Mouse (Mus musculus) retina, adult 2 months (tissue): ENCODE results near the gene Ldb2.

Source experiments
- DNase-seq: peaks from one replicate; pipeline ENCODE4 v3.0.0-alpha.2; 2012; ENCODE audit warnings: low read depth, low spot score

Ldb2 gene

GRCm38 (mm10) chr5:44799053-44799860 lies at the start of gene Ldb2:
Ldb2 (minus strand) TSS chr5:44799680.
- peak; percentile 23 for DNase-seq

GRCm38 (mm10) chr5:44831287-44831686 lies 31.8 kb upstream of the Ldb2 start:
- no peak for DNase-seq

- no peak for DNase-seq
These were observed 16.0 kb upstream of the Ldb2 start for GRCm38 (mm10) chr5:44815506-44815905.

GRCm38 (mm10) chr5:44805960-44806359 lies 6.5 kb upstream of the Ldb2 start:
- no peak for DNase-seq

- no peak for DNase-seq
These were observed 1.6 kb upstream of the Ldb2 start for GRCm38 (mm10) chr5:44801100-44801499.

GRCm38 (mm10) chr5:44799861-44800260 lies 381 bp upstream of the Ldb2 start:
- DNase-seq = no peak

DNA sequence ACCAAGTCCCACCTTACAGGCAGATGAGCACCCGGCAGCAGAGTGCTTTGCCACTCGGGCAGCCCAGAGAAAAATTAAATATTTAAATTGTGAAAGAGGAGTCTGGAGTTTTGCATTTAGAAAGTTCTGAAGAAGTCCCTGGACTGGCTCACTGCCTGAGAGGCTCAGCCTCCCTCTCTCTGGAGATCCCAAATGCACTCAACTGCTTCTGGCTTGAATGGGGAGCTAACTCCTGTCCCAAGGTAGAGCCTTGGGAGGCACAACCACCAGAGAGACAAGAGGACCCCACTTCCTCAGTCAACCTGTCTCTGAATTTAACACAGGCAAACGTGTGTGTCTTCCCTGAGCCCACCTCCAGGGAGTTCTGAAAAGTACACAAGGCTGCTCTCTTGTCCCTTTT lies 987 bp downstream of the Ldb2 start:
- no peak for DNase-seq

DNA sequence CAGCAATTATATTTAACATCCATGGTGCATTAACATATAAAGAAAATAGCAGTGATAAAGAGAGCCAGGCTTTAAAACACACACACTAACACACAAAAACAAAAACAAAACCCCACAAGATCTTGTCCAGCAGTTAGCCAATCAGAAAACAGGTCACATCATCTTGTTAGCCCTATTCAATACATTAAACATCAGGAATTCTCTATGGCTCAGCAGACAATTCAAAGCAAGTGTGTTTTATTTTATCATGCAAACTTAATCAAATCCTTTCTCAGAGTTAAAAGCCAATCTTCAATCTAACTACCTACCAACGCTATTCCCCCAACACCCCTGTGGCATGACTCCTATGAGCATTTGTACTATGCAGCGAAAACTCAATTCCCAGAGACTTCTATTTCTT lies 1.4 kb downstream of the Ldb2 start:
- no peak for DNase-seq

DNA sequence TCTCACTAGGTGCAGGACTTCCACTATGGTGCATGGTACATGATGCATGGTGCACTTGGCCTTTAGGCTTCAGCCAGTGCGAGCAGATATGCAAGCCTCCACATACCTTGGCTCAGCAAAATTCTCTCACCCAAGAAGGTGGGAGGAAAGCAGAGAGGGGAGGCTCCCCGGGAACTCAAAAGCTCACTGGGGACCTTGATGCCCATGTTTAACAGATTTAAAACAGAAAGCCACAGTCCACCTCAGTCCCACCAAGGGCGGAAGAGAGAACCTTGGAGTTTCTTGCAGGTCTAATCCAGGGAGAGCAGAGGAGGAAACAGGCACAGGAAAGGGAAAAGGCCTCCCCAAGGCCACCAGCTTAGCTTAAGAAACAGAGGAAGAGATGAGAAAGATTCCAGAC lies 14.9 kb downstream of the Ldb2 start:
- no peak for DNase-seq

- DNase-seq = no peak
These were observed 20.1 kb downstream of the Ldb2 start for GRCm38 (mm10) chr5:44779340-44779739.

GRCm38 (mm10) chr5:44768472-44768871 lies 31.0 kb downstream of the Ldb2 start:
- DNase-seq = no peak

DNA sequence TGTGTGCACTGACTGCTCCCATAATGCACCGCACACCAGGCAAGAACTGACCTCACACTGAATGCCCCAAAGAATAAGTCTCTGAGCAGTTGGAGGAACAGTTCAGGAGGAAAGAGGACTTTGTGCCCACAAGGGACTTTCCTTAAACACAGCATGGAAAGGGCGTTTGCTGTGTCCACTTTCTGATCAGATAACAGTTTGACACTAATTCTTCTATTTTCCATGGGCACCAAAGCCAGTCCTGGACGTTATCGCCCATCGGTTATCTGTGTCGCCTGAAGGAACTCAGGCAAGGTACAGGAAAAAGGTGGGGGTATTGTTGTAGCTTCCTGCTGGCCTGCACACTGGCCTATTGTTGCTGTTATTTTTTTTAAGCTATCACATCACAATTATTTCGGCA lies 34.6 kb downstream of the Ldb2 start:
- DNase-seq = no peak

DNA sequence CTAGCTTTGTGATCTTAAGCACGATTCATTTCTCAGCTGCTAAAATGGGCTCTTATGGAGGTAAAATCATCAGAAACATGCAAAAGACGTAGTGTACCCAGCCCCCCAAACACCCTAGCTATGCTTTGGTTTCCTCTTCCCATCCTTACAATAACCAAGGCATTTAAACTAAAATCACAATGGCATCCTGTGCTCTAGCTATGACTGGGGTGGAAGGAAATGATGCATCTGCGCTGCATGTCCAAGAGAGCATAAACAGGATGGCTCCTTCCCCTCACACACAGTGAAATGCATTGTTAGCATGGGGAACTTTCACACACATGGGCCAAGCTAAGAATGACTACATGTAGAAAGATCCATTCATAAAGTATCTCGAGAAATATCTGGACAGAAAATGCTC lies 40.3 kb downstream of the Ldb2 start:
- no peak for DNase-seq

- no peak for DNase-seq
These were observed 45.1 kb downstream of the Ldb2 start for GRCm38 (mm10) chr5:44754156-44754910.

GRCm38 (mm10) chr5:44745706-44746105 lies 53.8 kb downstream of the Ldb2 start:
- DNase-seq = no peak

DNA sequence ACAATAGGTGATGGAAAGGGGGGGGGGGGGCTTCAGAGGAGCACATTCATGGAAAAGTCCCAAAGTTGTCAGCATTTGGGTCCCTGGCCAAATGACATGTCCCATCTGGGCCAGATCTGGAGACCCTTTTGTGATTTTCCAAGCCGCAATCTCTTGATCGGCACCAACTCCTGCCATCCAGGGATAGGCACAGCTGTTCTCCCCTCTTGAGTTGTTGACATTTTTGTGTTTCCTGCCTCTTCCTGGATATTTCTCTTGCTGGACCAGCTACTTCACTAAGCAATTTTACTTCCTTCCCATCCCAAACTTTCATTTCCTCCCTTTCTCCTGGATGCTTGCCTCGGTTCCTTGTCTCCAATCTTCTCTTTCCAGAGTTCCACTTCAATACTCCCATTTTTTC lies 63.1 kb downstream of the Ldb2 start:
- no peak for DNase-seq

GRCm38 (mm10) chr5:44734131-44734723 lies 65.3 kb downstream of the Ldb2 start:
- no peak for DNase-seq

DNA sequence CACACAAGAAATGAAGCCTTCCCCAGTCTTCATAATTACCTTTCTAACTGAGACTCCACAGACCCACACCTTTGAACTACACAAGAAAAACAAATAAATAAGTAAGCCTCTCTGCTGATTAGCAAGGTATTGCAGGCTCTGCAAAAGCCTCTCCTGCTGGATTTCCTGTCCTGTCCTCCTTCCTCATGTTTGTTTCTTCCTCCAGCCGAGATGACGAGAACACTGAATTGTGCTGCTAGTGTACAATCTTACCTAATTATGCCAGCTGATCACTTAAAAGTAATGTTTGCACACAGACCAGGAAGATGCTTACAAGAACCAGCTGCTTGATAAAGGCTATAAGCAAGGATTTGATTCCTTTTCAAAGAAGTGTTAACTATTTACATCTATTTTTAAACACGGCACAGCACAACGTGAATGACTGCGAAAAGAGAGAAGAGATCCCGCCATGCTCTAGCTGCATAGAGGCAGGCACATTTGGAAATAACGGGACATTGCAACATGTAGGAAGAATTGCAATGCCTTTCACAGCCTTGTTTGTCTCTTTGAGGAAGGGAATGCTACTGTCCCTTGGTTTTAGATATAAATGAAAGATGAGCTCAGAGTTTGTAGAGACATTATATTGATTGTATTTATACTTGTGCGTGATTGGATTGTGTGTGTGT lies 69.7 kb downstream of the Ldb2 start:
- DNase-seq = no peak

- DNase-seq = no peak
These were observed 71.5 kb downstream of the Ldb2 start for GRCm38 (mm10) chr5:44727995-44728394.

DNA sequence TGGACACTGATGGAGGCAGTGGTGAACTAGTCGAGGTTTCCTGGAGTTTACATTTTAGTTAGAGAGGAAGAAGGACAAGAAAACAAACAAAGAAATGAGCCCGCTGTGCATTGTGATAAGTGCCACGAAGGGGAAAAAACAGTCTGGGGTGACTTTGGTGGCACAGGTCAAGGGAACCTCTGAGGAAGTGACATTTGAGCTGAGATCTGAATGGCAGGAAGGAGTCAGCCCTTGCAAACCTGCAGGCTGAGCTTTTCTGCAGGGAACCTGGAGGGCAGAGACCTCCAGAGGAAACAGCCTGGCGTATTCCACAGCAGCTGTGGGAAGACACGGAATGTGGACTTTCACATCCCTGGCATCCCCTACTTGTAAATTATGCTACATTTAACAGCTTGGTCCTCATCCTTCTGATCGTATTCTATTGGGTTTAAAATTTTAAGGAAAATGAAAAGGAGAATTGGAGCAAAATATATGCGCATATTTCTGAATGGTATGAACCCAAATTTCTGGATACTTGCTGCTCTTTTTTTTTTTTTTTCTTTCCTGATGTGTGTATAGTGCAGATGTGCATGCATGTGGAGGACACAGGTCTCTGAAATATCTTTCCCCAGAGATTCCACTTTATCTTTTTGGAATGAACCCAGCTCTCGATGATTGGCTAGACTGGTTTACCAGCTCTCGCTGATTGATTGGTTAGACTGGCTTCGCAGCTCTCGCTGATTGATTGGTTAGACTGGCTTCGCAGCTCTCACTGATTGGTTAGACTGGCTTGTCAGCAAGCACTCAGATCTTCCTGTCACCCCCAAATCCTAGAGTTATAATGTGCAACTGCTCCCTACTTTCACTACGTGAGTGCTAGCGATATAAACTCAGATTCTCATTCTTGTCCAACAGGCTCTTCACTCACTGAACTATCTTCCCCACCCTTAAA lies 72.7 kb downstream of the Ldb2 start:
- DNase-seq = no peak

- DNase-seq = no peak
These were observed 74.0 kb downstream of the Ldb2 start for GRCm38 (mm10) chr5:44725501-44725900.
